Mouse (Mus musculus): ENCODE measurements around the gene Bend5. TPM values are rescaled to one million over a fixed set of nuclear protein-coding genes. Genes with fewer than 3 reads are reported as not detected.
A peak's percentile ranks its signal among the peaks of the same experiment; 100 is the strongest.

Gene Bend5
- polyA plus RNA-seq (2016; fragmentation: Nextera tagmentation; extraction: Ambion mirVana) = 55.3 and 56.5 TPM in 2 replicates

GRCm38 (mm10) chr4:111414818-111415488 is at the start of gene Bend5:
Bend5 (plus strand) TSS chr4:111415006.
- peaks cover 13% of the 10 kb centered on the region; the same call in 1 of the 2 replicates for H3K36me3 ChIP-seq
- H3K9me3 ChIP-seq = no peaks in the 10 kb centered on the region
- H3K4me3 ChIP-seq = peak within 1 kb of the TSS; percentile 89
- peaks cover 31% of the 10 kb centered on the region for H3K4me1 ChIP-seq
- 2% methylated on average over 64 of the region's 66 CpGs for WGBS
- no peaks in the 10 kb centered on the region for H3K27me3 ChIP-seq
- ATAC-seq (ENCODE audit: low FRiP score, low read depth) = peak; percentile 97
- peak within 1 kb of the TSS; percentile 94 for H3K9ac ChIP-seq (replicated peaks)
- H3K4me2 ChIP-seq (replicated peaks) = peak within 1 kb of the TSS; percentile 84
- peak within 1 kb of the TSS; percentile 86 for H3K27ac ChIP-seq (replicated peaks)

- 74% methylated on average over 2 of the region's 2 CpGs for whole genome bisulfite sequencing
- Histone ChIP-seq H3K9me3 (no peaks in the 10 kb centered on the region), H3K27me3 (no peaks in the 10 kb centered on the region), H3K4me3 (no peak overlapping the region), H3K27ac (replicated peaks) (no peak overlapping the region), H3K4me1 (no peaks in the 10 kb centered on the region), H3K4me2 (replicated peaks) (no peak overlapping the region), H3K36me3 (no peaks in the 10 kb centered on the region), H3K9ac (replicated peaks) (no peak overlapping the region)
- no peak for ATAC-seq (ENCODE audit: low FRiP score, low read depth)
Observed at GRCm38 (mm10) chr4:111367771-111368170, 47.0 kb upstream of the Bend5 start.

- no peak for ATAC-seq (ENCODE audit: low FRiP score, low read depth)
- Histone ChIP-seq H3K36me3 (no peaks in the 10 kb centered on the region), H3K9me3 (no peaks in the 10 kb centered on the region), H3K9ac (replicated peaks) (no peak overlapping the region), H3K4me2 (replicated peaks) (no peak overlapping the region), H3K4me3 (no peak overlapping the region), H3K27me3 (no peaks in the 10 kb centered on the region), H3K27ac (replicated peaks) (no peak overlapping the region), H3K4me1 (no peaks in the 10 kb centered on the region)
Observed at GRCm38 (mm10) chr4:111377159-111377558, 37.6 kb upstream of the Bend5 start.

- no peak for ATAC-seq (ENCODE audit: low FRiP score, low read depth)
- H3K4me2 ChIP-seq (replicated peaks) = no peak overlapping the region
- no peaks in the 10 kb centered on the region for H3K4me1 ChIP-seq
- no peak overlapping the region for H3K9ac ChIP-seq (replicated peaks)
- no peak overlapping the region for H3K27ac ChIP-seq (replicated peaks)
- H3K27me3 ChIP-seq = no peaks in the 10 kb centered on the region
- H3K36me3 ChIP-seq = no peaks in the 10 kb centered on the region
- 92% methylated on average over 3 of the region's 3 CpGs for WGBS
- no peaks in the 10 kb centered on the region for H3K9me3 ChIP-seq
- H3K4me3 ChIP-seq = no peak overlapping the region
Observed at GRCm38 (mm10) chr4:111378071-111378470, 36.7 kb upstream of the Bend5 start.

GRCm38 (mm10) chr4:111383101-111383500 is 31.7 kb upstream of the Bend5 start:
- Histone ChIP-seq H3K9me3 (no peaks in the 10 kb centered on the region), H3K36me3 (no peaks in the 10 kb centered on the region), H3K4me2 (replicated peaks) (no peak overlapping the region), H3K4me1 (no peaks in the 10 kb centered on the region), H3K4me3 (no peak overlapping the region), H3K9ac (replicated peaks) (no peak overlapping the region), H3K27me3 (no peaks in the 10 kb centered on the region), H3K27ac (replicated peaks) (no peak overlapping the region)
- no peak for ATAC-seq (ENCODE audit: low FRiP score, low read depth)
- 74% methylated on average over 2 of the region's 2 CpGs for WGBS

GRCm38 (mm10) chr4:111390736-111391135 is 24.1 kb upstream of the Bend5 start:
- Histone ChIP-seq H3K27me3 (no peaks in the 10 kb centered on the region), H3K36me3 (no peaks in the 10 kb centered on the region), H3K4me3 (no peak overlapping the region), H3K4me1 (no peaks in the 10 kb centered on the region), H3K4me2 (replicated peaks) (no peak overlapping the region), H3K9me3 (no peaks in the 10 kb centered on the region), H3K27ac (replicated peaks) (no peak overlapping the region), H3K9ac (replicated peaks) (no peak overlapping the region)
- ATAC-seq (ENCODE audit: low FRiP score, low read depth) = no peak

- H3K36me3 ChIP-seq = no peaks in the 10 kb centered on the region
- no peak for ATAC-seq (ENCODE audit: low FRiP score, low read depth)
- no peaks in the 10 kb centered on the region for H3K4me1 ChIP-seq
- no peaks in the 10 kb centered on the region for H3K9me3 ChIP-seq
- no peak overlapping the region for H3K27ac ChIP-seq (replicated peaks)
- no peaks in the 10 kb centered on the region for H3K27me3 ChIP-seq
- no peak overlapping the region for H3K9ac ChIP-seq (replicated peaks)
- no peak overlapping the region for H3K4me2 ChIP-seq (replicated peaks)
- H3K4me3 ChIP-seq = no peak overlapping the region
Observed at GRCm38 (mm10) chr4:111399784-111400183, 15.0 kb upstream of the Bend5 start.

GRCm38 (mm10) chr4:111400676-111401075 is 14.1 kb upstream of the Bend5 start:
- WGBS = 75% methylated on average over 2 of the region's 2 CpGs
- no peaks in the 10 kb centered on the region for H3K36me3 ChIP-seq

GRCm38 (mm10) chr4:111403243-111403642 is 11.6 kb upstream of the Bend5 start:
- H3K9ac ChIP-seq (replicated peaks) = no peak overlapping the region
- no peak for ATAC-seq (ENCODE audit: low FRiP score, low read depth)
- H3K4me1 ChIP-seq = no peaks in the 10 kb centered on the region
- H3K27me3 ChIP-seq = no peaks in the 10 kb centered on the region
- no peak overlapping the region for H3K27ac ChIP-seq (replicated peaks)
- H3K9me3 ChIP-seq = no peaks in the 10 kb centered on the region
- no peaks in the 10 kb centered on the region for H3K36me3 ChIP-seq
- 53% methylated on average over 1 of the region's 1 CpGs for WGBS
- no peak overlapping the region for H3K4me2 ChIP-seq (replicated peaks)
- no peak overlapping the region for H3K4me3 ChIP-seq

More at GRCm38 (mm10) chr4:111400676-111401075, 14.1 kb upstream of the Bend5 start:
- Histone ChIP-seq H3K9ac (replicated peaks) (no peak overlapping the region), H3K27ac (replicated peaks) (no peak overlapping the region), H3K4me3 (no peak overlapping the region), H3K9me3 (no peaks in the 10 kb centered on the region), H3K4me1 (no peaks in the 10 kb centered on the region), H3K27me3 (no peaks in the 10 kb centered on the region), H3K4me2 (replicated peaks) (no peak overlapping the region)
- ATAC-seq (ENCODE audit: low FRiP score, low read depth) = no peak

GRCm38 (mm10) chr4:111410731-111411130 is 4.1 kb upstream of the Bend5 start:
- no peak overlapping the region for H3K27ac ChIP-seq (replicated peaks)
- H3K4me1 ChIP-seq = peaks cover 8% of the 10 kb centered on the region
- no peak for ATAC-seq (ENCODE audit: low FRiP score, low read depth)
- no peak overlapping the region for H3K9ac ChIP-seq (replicated peaks)
- H3K27me3 ChIP-seq = no peaks in the 10 kb centered on the region
- no peak overlapping the region for H3K4me2 ChIP-seq (replicated peaks)
- 85% methylated on average over 4 of the region's 4 CpGs for WGBS
- no peaks in the 10 kb centered on the region for H3K36me3 ChIP-seq
- no peaks in the 10 kb centered on the region for H3K9me3 ChIP-seq
- H3K4me3 ChIP-seq = no peak overlapping the region

GRCm38 (mm10) chr4:111414399-111414798 is 407 bp upstream of the Bend5 start:
- H3K4me3 ChIP-seq = peak overlapping the region; percentile 89
- H3K9ac ChIP-seq (replicated peaks) = peak overlapping the region; percentile 94
- H3K9me3 ChIP-seq = no peaks in the 10 kb centered on the region
- peak; percentile 20 for ATAC-seq (ENCODE audit: low FRiP score, low read depth)
- H3K4me1 ChIP-seq = peaks cover 31% of the 10 kb centered on the region
- H3K4me2 ChIP-seq (replicated peaks) = peak overlapping the region; percentile 84
- 0% methylated on average over 6 of the region's 6 CpGs for WGBS
- H3K27me3 ChIP-seq = no peaks in the 10 kb centered on the region
- H3K36me3 ChIP-seq = peaks cover 13% of the 10 kb centered on the region; the same call in 1 of the 2 replicates
- no peak overlapping the region; the same call in 1 of the 2 replicates for H3K27ac ChIP-seq (replicated peaks)

- Histone ChIP-seq H3K27me3 (no peaks in the 10 kb centered on the region), H3K4me1 (peaks cover 31% of the 10 kb centered on the region), H3K36me3 (peaks cover 13% of the 10 kb centered on the region; the same call in 1 of the 2 replicates), H3K9me3 (no peaks in the 10 kb centered on the region), H3K27ac (replicated peaks) (0 out of 2 replicates have a peak overlapping the region, but pooled peaks have one; percentile 86), H3K4me2 (replicated peaks) (peak overlapping the region; percentile 84), H3K9ac (replicated peaks) (peak overlapping the region; percentile 94), H3K4me3 (peak overlapping the region; percentile 89)
- ATAC-seq (ENCODE audit: low FRiP score, low read depth) = no peak
- whole genome bisulfite sequencing = 67% methylated on average over 3 of the region's 3 CpGs
Observed at GRCm38 (mm10) chr4:111416126-111416525, 1.3 kb downstream of the Bend5 start.

- Histone ChIP-seq H3K4me1 (peaks cover 31% of the 10 kb centered on the region), H3K9ac (replicated peaks) (no peak overlapping the region), H3K36me3 (peaks cover 13% of the 10 kb centered on the region; the same call in 1 of the 2 replicates), H3K27me3 (no peaks in the 10 kb centered on the region), H3K27ac (replicated peaks) (no peak overlapping the region), H3K4me2 (replicated peaks) (peak overlapping the region; percentile 84), H3K4me3 (peak overlapping the region; percentile 89), H3K9me3 (no peaks in the 10 kb centered on the region)
- 44% methylated on average over 3 of the region's 3 CpGs for WGBS
- ATAC-seq (ENCODE audit: low FRiP score, low read depth) = no peak
Observed at GRCm38 (mm10) chr4:111416551-111416950, 1.7 kb downstream of the Bend5 start.

All from midbrain, embryonic 12.5 days (tissue).